Mouse (Mus musculus): Measurements from ENCODE around the gene Tmem41a.
"Not testable (repeated sequence)": the region's sequence is repeated elsewhere in the genome, so short reads cannot be mapped to it uniquely, and the experiment has no call there.

DNA sequence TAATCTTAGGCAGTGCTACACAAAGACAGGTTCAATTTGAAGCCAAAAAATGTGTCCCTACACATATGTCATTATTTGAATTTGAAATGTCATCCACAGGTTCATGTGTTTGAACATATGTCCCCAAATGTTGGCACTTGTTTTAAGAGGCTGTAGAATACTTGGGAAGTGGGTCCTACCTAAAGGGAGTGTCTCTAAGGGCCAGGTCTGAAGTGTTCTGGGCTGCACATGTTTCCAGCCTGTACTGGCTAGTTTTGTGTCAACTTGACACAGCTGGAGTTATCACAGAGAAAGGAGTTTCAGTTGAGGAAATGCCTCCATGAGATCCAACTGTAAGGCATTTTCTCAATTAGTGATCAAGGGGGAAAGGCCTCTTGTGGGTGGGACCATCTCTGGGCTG, 43.5 kb upstream of the Tmem41a start:
- TF ChIP-seq EP300 (IDR thresholded peaks at IDR 0.05; ENCODE audit: insufficient read depth, low read depth, low read length); CTCF (IDR thresholded peaks at IDR 0.05; ENCODE audit: low read depth, low read length): not testable (repeated sequence)
